Mouse (Mus musculus): ENCODE measurements around the gene Cdk14. TPM values are rescaled to one million over a fixed set of nuclear protein-coding genes. Genes with fewer than 3 reads are reported as not detected.

The Cdk14 gene
- polyA plus RNA-seq, 1 experiment: 11.2 TPM

DNA sequence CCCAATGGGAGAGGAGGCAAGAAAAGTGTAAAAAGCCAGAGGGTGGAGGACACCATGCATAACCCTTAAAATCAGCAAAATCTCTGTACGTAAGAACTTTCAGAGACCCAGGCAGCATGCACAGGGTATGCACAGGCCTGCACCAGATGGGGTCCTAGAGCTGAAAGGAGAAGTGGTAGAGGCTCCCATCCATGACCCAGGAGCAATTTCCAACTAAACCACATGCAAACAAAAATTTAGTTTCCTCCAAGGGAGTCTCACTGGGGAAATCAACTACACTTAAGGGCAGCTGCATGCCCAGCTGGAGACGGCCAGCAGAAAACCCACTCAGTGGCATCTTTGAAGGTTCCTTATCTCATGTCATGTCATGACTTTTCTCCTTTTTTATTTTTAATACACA, 415.4 kb downstream of the Cdk14 start:
- H3K4me2 ChIP-seq (ENCODE audit: low read depth): no peak overlapping the region
- H3K27me3 ChIP-seq (ENCODE audit: control insufficient read depth, insufficient read depth, insufficient read length): no peaks in the 10 kb centered on the region
- peaks cover 14% of the 10 kb centered on the region for H3K36me3 ChIP-seq (ENCODE audit: control insufficient read depth, insufficient read depth)
- no peaks in the 10 kb centered on the region for H3K79me2 ChIP-seq (ENCODE audit: control insufficient read depth, insufficient read depth)
- H3ac ChIP-seq (ENCODE audit: control insufficient read depth, insufficient read length): no peak overlapping the region
- no peak overlapping the region for H3K4me3 ChIP-seq
- TF ChIP-seq POLR2AphosphoS2 (IDR thresholded peaks at IDR 0.05; ENCODE audit: insufficient read length, low read depth): no peak

DNA sequence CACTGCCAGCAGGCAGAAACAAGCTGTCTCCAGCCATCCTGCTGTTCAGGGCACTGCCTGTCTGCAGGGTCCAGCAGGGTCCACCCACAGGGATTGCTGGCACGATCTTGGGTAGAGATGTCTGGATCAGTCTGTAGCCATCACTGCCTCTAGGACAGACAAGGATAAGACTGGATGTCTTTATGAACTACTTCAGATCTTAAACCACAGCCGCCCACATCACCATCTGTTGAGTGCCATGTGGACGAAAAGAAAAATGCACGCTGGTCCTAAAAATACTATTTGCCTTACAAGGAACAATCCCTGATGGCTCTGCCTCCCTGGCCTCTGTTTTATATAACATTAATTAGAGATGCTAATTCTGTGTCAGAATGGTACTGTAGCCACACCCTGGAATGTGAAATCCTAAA, 426.9 kb downstream of the Cdk14 start:
- Histone ChIP-seq H3K36me3 (ENCODE audit: control insufficient read depth, insufficient read depth) (no peaks in the 10 kb centered on the region), H3K4me2 (ENCODE audit: low read depth) (peak overlapping the region; percentile 81), H3K27me3 (ENCODE audit: control insufficient read depth, insufficient read depth, insufficient read length) (no peaks in the 10 kb centered on the region), H3K4me3 (no peak overlapping the region), H3ac (ENCODE audit: control insufficient read depth, insufficient read length) (no peak overlapping the region), H3K79me2 (ENCODE audit: control insufficient read depth, insufficient read depth) (no peaks in the 10 kb centered on the region)
- TF ChIP-seq TCF12 (IDR thresholded peaks at IDR 0.05; ENCODE audit: insufficient read depth, poor library complexity, severe bottlenecking) (peak; percentile 54), POLR2A (IDR thresholded peaks at IDR 0.05; ENCODE audit: insufficient read length, low read depth) (peak; percentile 48), TCF3 (IDR thresholded peaks at IDR 0.05; ENCODE audit: insufficient read length, low read depth) (no peak), SRF (IDR thresholded peaks at IDR 0.05; ENCODE audit: control insufficient read depth, insufficient read length, low read depth) (peak; percentile 63), MYOD1 (IDR thresholded peaks at IDR 0.05; ENCODE audit: control insufficient read depth in 1 of 3, insufficient read length in 2 of 3, low read depth in 2 of 3) (peak in 2 of 3 experiments; percentile 63 to 65), MYOG (IDR thresholded peaks at IDR 0.05; ENCODE audit: control insufficient read depth in 1 of 3, insufficient read depth in 1 of 3, insufficient read length in 2 of 3, low read depth in 2 of 3) (peak in 2 of 3 experiments; percentile 20 to 33), REST (IDR thresholded peaks at IDR 0.05; ENCODE audit: insufficient read depth, insufficient read length) (no peak), CEBPB (IDR thresholded peaks at IDR 0.05; ENCODE audit: insufficient read depth, poor library complexity, severe bottlenecking) (no peak), MAX (IDR thresholded peaks at IDR 0.05; ENCODE audit: low read depth) (no peak), USF1 (IDR thresholded peaks at IDR 0.05; ENCODE audit: low read depth) (peak; percentile 47), POLR2AphosphoS2 (IDR thresholded peaks at IDR 0.05; ENCODE audit: insufficient read length, low read depth) (peak; percentile 35), E2F4 (IDR thresholded peaks at IDR 0.05; ENCODE audit: insufficient read depth) (no peak)

DNA sequence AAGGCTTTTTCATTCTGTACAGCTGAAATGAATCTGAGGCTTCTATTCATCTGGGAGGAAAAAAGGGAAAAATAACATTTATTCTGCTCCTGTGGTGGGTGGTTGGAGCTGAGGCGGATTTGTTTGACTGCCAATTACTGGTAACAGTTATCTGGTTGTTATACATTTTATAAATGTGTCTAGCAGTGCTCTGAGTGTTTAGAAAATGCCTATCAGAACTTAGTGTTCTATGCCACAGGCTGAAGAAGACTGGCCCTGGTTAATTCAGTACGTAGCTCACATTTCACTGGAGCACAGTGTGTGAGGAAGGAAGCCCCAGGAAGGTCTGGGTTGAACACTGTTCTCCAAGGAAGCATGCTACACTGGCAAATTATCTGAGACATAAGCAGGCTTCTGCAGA, 429.1 kb downstream of the Cdk14 start:
- no peaks in the 10 kb centered on the region for H3K36me3 ChIP-seq (ENCODE audit: control insufficient read depth, insufficient read depth)
- no peaks in the 10 kb centered on the region for H3K27me3 ChIP-seq (ENCODE audit: control insufficient read depth, insufficient read depth, insufficient read length)
- no peak overlapping the region for H3K4me3 ChIP-seq
- TF ChIP-seq SRF (IDR thresholded peaks at IDR 0.05; ENCODE audit: control insufficient read depth, insufficient read length, low read depth) (no peak), REST (IDR thresholded peaks at IDR 0.05; ENCODE audit: insufficient read depth, insufficient read length) (no peak), TCF3 (IDR thresholded peaks at IDR 0.05; ENCODE audit: insufficient read length, low read depth) (no peak), TCF12 (IDR thresholded peaks at IDR 0.05; ENCODE audit: insufficient read depth, poor library complexity, severe bottlenecking) (no peak), MAX (IDR thresholded peaks at IDR 0.05; ENCODE audit: low read depth) (no peak), POLR2A (IDR thresholded peaks at IDR 0.05; ENCODE audit: insufficient read length, low read depth) (no peak), CEBPB (IDR thresholded peaks at IDR 0.05; ENCODE audit: insufficient read depth, poor library complexity, severe bottlenecking) (no peak), MYOD1 (IDR thresholded peaks at IDR 0.05; ENCODE audit: control insufficient read depth in 1 of 3, insufficient read length in 2 of 3, low read depth in 2 of 3) (no peak), E2F4 (IDR thresholded peaks at IDR 0.05; ENCODE audit: insufficient read depth) (no peak), MYOG (IDR thresholded peaks at IDR 0.05; ENCODE audit: control insufficient read depth in 1 of 3, insufficient read depth in 1 of 3, insufficient read length in 2 of 3, low read depth in 2 of 3) (no peak), POLR2AphosphoS2 (IDR thresholded peaks at IDR 0.05; ENCODE audit: insufficient read length, low read depth) (no peak)
- H3K4me2 ChIP-seq (ENCODE audit: low read depth): no peak overlapping the region
- no peaks in the 10 kb centered on the region for H3K79me2 ChIP-seq (ENCODE audit: control insufficient read depth, insufficient read depth)
- no peak overlapping the region for H3ac ChIP-seq (ENCODE audit: control insufficient read depth, insufficient read length)

DNA sequence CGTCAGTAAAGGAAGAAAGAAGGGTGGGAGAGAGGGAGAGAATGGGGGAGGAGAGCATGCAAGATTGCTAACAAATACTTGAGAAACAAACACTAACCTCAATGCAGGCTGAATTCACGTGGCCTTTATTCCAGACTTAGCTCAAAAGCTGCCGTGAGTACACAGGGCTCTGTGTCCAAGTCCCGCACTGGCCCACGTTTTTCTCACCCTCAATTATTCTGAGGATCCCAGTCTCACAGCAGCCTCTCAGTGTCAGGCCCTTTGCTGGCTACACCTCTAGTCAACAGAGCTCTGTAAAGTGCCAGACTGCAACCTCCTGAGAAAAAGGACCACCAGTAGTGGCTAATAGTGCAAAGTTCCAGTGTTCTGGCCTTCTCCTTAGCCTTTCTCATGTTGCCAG, 429.9 kb downstream of the Cdk14 start:
- TF ChIP-seq POLR2A (IDR thresholded peaks at IDR 0.05; ENCODE audit: insufficient read length, low read depth) (no peak), CEBPB (IDR thresholded peaks at IDR 0.05; ENCODE audit: insufficient read depth, poor library complexity, severe bottlenecking) (no peak), MAX (IDR thresholded peaks at IDR 0.05; ENCODE audit: low read depth) (no peak), POLR2AphosphoS2 (IDR thresholded peaks at IDR 0.05; ENCODE audit: insufficient read length, low read depth) (no peak), REST (IDR thresholded peaks at IDR 0.05; ENCODE audit: insufficient read depth, insufficient read length) (no peak), TCF3 (IDR thresholded peaks at IDR 0.05; ENCODE audit: insufficient read length, low read depth) (no peak), USF1 (IDR thresholded peaks at IDR 0.05; ENCODE audit: low read depth) (no peak), SRF (IDR thresholded peaks at IDR 0.05; ENCODE audit: control insufficient read depth, insufficient read length, low read depth) (no peak), E2F4 (IDR thresholded peaks at IDR 0.05; ENCODE audit: insufficient read depth) (no peak), MYOD1 (IDR thresholded peaks at IDR 0.05; ENCODE audit: control insufficient read depth in 1 of 3, insufficient read length in 2 of 3, low read depth in 2 of 3) (no peak), TCF12 (IDR thresholded peaks at IDR 0.05; ENCODE audit: insufficient read depth, poor library complexity, severe bottlenecking) (no peak), MYOG (IDR thresholded peaks at IDR 0.05; ENCODE audit: control insufficient read depth in 1 of 3, insufficient read depth in 1 of 3, insufficient read length in 2 of 3, low read depth in 2 of 3) (no peak)
- H3K79me2 ChIP-seq (ENCODE audit: control insufficient read depth, insufficient read depth): no peaks in the 10 kb centered on the region
- H3K36me3 ChIP-seq (ENCODE audit: control insufficient read depth, insufficient read depth): no peaks in the 10 kb centered on the region
- no peaks in the 10 kb centered on the region for H3K27me3 ChIP-seq (ENCODE audit: control insufficient read depth, insufficient read depth, insufficient read length)
- no peak overlapping the region for H3ac ChIP-seq (ENCODE audit: control insufficient read depth, insufficient read length)
- no peak overlapping the region for H3K4me2 ChIP-seq (ENCODE audit: low read depth)
- H3K4me3 ChIP-seq: no peak overlapping the region

DNA sequence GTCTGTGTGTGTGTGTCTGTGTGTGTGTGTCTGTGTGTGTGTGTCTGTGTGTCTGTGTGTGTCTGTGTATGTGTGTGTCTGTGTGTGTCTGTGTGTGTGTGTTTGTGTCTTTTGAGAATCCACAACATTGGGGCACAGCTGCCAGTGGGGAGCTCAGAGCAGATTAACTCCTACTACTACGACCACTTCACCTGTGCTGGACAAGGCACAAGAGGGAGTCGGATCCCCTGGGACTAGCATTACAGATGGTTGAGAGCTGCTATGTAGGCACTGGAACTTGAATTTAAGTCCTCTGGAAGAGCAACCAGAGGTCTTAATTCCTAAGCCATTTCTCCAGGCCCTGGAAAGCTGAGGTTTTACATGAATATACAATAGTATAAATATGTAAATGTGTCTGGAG, 433.9 kb downstream of the Cdk14 start:
- H3K4me3 ChIP-seq: no peak overlapping the region
- H3ac ChIP-seq (ENCODE audit: control insufficient read depth, insufficient read length): no peak overlapping the region
- H3K4me2 ChIP-seq (ENCODE audit: low read depth): no peak overlapping the region
- TF ChIP-seq REST (IDR thresholded peaks at IDR 0.05; ENCODE audit: insufficient read depth, insufficient read length) (no peak), MYOG (IDR thresholded peaks at IDR 0.05; ENCODE audit: control insufficient read depth in 1 of 3, insufficient read depth in 1 of 3, insufficient read length in 2 of 3, low read depth in 2 of 3) (no peak), SRF (IDR thresholded peaks at IDR 0.05; ENCODE audit: control insufficient read depth, insufficient read length, low read depth) (no peak), TCF3 (IDR thresholded peaks at IDR 0.05; ENCODE audit: insufficient read length, low read depth) (no peak), CEBPB (IDR thresholded peaks at IDR 0.05; ENCODE audit: insufficient read depth, poor library complexity, severe bottlenecking) (no peak), POLR2AphosphoS2 (IDR thresholded peaks at IDR 0.05; ENCODE audit: insufficient read length, low read depth) (no peak), USF1 (IDR thresholded peaks at IDR 0.05; ENCODE audit: low read depth) (no peak), MYOD1 (IDR thresholded peaks at IDR 0.05; ENCODE audit: control insufficient read depth in 1 of 3, insufficient read length in 2 of 3, low read depth in 2 of 3) (no peak), TCF12 (IDR thresholded peaks at IDR 0.05; ENCODE audit: insufficient read depth, poor library complexity, severe bottlenecking) (no peak), MAX (IDR thresholded peaks at IDR 0.05; ENCODE audit: low read depth) (no peak), POLR2A (IDR thresholded peaks at IDR 0.05; ENCODE audit: insufficient read length, low read depth) (no peak), E2F4 (IDR thresholded peaks at IDR 0.05; ENCODE audit: insufficient read depth) (no peak)
- no peaks in the 10 kb centered on the region for H3K36me3 ChIP-seq (ENCODE audit: control insufficient read depth, insufficient read depth)
- H3K79me2 ChIP-seq (ENCODE audit: control insufficient read depth, insufficient read depth): no peaks in the 10 kb centered on the region
- no peaks in the 10 kb centered on the region for H3K27me3 ChIP-seq (ENCODE audit: control insufficient read depth, insufficient read depth, insufficient read length)
